Mouse (Mus musculus): ENCODE measurements around the gene Sema5b. TPM values are rescaled to one million over a fixed set of nuclear protein-coding genes. Genes with fewer than 3 reads are reported as not detected.

The Sema5b gene
- polyA plus RNA-seq, 1 experiment = not detected

DNA sequence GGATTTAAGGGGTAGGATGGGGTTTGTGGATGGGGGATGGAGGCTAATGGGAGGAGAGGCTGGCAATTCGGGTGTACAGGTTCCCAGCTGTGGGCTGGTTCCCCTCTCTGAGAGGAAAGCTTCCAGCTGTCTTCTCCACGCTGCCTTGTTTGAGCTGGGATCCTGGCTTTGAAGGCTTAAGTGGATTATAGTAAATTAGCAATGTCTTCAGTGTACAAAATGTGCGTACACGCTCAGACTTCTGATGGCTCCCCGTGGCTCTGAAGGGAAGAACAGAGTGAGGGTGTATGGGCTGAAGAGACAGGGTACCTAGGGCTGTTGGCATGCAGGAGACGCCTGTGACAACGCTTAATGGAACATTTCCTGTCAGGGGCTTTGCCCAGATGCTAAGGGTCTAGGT is 83.0 kb downstream of the Sema5b start:
- Histone ChIP-seq H3K4me3 (no peak overlapping the region), H3ac (ENCODE audit: control insufficient read depth, insufficient read length) (no peak overlapping the region), H3K79me2 (ENCODE audit: control insufficient read depth, insufficient read depth) (no peaks in the 10 kb centered on the region), H3K4me2 (ENCODE audit: low read depth) (no peak overlapping the region), H3K36me3 (ENCODE audit: control insufficient read depth, insufficient read depth) (no peaks in the 10 kb centered on the region), H3K27me3 (ENCODE audit: control insufficient read depth, insufficient read depth, insufficient read length) (peaks cover 7% of the 10 kb centered on the region)
- no peak for TF ChIP-seq CEBPB (IDR thresholded peaks at IDR 0.05; ENCODE audit: insufficient read depth, poor library complexity, severe bottlenecking)
- TF ChIP-seq MYOD1 (IDR thresholded peaks at IDR 0.05; ENCODE audit: control insufficient read depth in 1 of 3, insufficient read length in 2 of 3, low read depth in 2 of 3) = no peak
- TF ChIP-seq TCF12 (IDR thresholded peaks at IDR 0.05; ENCODE audit: insufficient read depth, poor library complexity, severe bottlenecking) = no peak
- no peak for TF ChIP-seq REST (IDR thresholded peaks at IDR 0.05; ENCODE audit: insufficient read depth, insufficient read length)
- TF ChIP-seq SRF (IDR thresholded peaks at IDR 0.05; ENCODE audit: control insufficient read depth, insufficient read length, low read depth) = no peak
- TF ChIP-seq POLR2AphosphoS2 (IDR thresholded peaks at IDR 0.05; ENCODE audit: insufficient read length, low read depth) = no peak
- no peak for TF ChIP-seq MYOG (IDR thresholded peaks at IDR 0.05; ENCODE audit: control insufficient read depth in 1 of 3, insufficient read depth in 1 of 3, insufficient read length in 2 of 3, low read depth in 2 of 3)
- TF ChIP-seq POLR2A (IDR thresholded peaks at IDR 0.05; ENCODE audit: insufficient read length, low read depth) = no peak
- no peak for TF ChIP-seq TCF3 (IDR thresholded peaks at IDR 0.05; ENCODE audit: insufficient read length, low read depth)
- TF ChIP-seq MAX (IDR thresholded peaks at IDR 0.05; ENCODE audit: low read depth) = no peak
- no peak for TF ChIP-seq E2F4 (IDR thresholded peaks at IDR 0.05; ENCODE audit: insufficient read depth)
- TF ChIP-seq USF1 (IDR thresholded peaks at IDR 0.05; ENCODE audit: low read depth) = no peak

DNA sequence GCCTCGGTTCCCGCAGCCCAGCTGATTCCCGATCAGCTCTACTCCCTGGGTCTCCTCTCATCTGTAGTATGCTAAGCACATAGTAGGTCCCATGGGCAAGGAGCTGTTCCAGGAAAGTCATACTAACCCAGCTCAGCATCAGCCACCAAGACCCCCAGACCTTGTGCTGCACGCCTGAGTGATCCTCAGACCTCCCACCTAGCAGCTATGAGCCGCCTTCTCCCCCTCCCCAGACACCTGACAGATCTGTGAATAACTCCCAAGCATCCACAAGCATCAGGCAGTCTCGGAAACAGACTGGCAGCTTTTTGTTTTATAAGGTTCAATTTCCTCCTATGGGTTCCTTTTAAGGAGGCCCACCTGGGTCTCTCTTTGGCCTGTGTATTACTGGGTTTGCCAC is 83.9 kb downstream of the Sema5b start:
- no peaks in the 10 kb centered on the region for H3K36me3 ChIP-seq (ENCODE audit: control insufficient read depth, insufficient read depth)
- TF ChIP-seq TCF3 (IDR thresholded peaks at IDR 0.05; ENCODE audit: insufficient read length, low read depth) (no peak), POLR2AphosphoS2 (IDR thresholded peaks at IDR 0.05; ENCODE audit: insufficient read length, low read depth) (no peak)
- no peak overlapping the region for H3K4me2 ChIP-seq (ENCODE audit: low read depth)
- peaks cover 11% of the 10 kb centered on the region for H3K27me3 ChIP-seq (ENCODE audit: control insufficient read depth, insufficient read depth, insufficient read length)
- no peaks in the 10 kb centered on the region for H3K79me2 ChIP-seq (ENCODE audit: control insufficient read depth, insufficient read depth)
- H3K4me3 ChIP-seq = no peak overlapping the region
- no peak overlapping the region for H3ac ChIP-seq (ENCODE audit: control insufficient read depth, insufficient read length)

DNA sequence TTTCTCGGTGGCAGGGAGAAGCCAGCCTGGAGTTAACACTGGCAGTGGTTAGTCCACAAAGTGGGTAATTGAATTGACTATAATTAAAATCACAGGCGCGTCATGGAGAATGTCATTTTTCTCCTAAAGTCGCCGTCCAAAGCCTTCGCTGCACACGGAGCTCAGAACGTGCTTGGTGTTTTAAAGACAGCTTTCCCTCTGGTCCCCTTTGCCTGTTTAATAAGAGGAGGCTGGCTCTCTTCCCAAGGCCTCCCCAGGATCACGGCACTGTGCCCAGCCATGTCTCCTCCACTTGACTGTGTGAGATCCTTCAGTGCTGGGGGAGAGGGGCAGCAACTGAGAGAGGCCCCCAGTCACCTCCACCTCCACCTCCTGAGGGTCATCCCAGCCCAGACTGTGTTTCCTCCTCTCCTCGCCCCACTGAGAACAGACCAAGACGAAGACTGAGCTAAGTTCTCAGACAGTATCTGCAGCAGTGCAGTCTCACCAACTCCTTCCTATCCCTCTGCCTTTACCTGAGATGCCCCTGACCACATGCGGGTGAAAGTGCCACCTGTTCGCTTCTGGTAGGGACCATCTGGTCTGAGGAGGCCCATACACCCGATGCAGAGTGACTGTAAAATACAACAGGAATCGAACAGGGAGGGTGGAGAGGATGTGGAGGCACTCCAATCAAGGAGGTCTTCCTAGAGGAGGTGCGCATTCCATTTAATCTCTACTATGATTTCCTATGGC is 84.5 kb downstream of the Sema5b start:
- Histone ChIP-seq H3K36me3 (ENCODE audit: control insufficient read depth, insufficient read depth) (no peaks in the 10 kb centered on the region), H3K79me2 (ENCODE audit: control insufficient read depth, insufficient read depth) (no peaks in the 10 kb centered on the region), H3K4me2 (ENCODE audit: low read depth) (no peak overlapping the region), H3K4me3 (no peak overlapping the region), H3ac (ENCODE audit: control insufficient read depth, insufficient read length) (no peak overlapping the region), H3K27me3 (ENCODE audit: control insufficient read depth, insufficient read depth, insufficient read length) (peaks cover 11% of the 10 kb centered on the region)
- TF ChIP-seq MYOD1 (IDR thresholded peaks at IDR 0.05; ENCODE audit: control insufficient read depth in 1 of 3, insufficient read length in 2 of 3, low read depth in 2 of 3) (no peak), USF1 (IDR thresholded peaks at IDR 0.05; ENCODE audit: low read depth) (no peak), TCF3 (IDR thresholded peaks at IDR 0.05; ENCODE audit: insufficient read length, low read depth) (no peak), SRF (IDR thresholded peaks at IDR 0.05; ENCODE audit: control insufficient read depth, insufficient read length, low read depth) (no peak), POLR2A (IDR thresholded peaks at IDR 0.05; ENCODE audit: insufficient read length, low read depth) (no peak), E2F4 (IDR thresholded peaks at IDR 0.05; ENCODE audit: insufficient read depth) (no peak), MYOG (IDR thresholded peaks at IDR 0.05; ENCODE audit: control insufficient read depth in 1 of 3, insufficient read depth in 1 of 3, insufficient read length in 2 of 3, low read depth in 2 of 3) (no peak), POLR2AphosphoS2 (IDR thresholded peaks at IDR 0.05; ENCODE audit: insufficient read length, low read depth) (no peak), MAX (IDR thresholded peaks at IDR 0.05; ENCODE audit: low read depth) (no peak), TCF12 (IDR thresholded peaks at IDR 0.05; ENCODE audit: insufficient read depth, poor library complexity, severe bottlenecking) (no peak)

DNA sequence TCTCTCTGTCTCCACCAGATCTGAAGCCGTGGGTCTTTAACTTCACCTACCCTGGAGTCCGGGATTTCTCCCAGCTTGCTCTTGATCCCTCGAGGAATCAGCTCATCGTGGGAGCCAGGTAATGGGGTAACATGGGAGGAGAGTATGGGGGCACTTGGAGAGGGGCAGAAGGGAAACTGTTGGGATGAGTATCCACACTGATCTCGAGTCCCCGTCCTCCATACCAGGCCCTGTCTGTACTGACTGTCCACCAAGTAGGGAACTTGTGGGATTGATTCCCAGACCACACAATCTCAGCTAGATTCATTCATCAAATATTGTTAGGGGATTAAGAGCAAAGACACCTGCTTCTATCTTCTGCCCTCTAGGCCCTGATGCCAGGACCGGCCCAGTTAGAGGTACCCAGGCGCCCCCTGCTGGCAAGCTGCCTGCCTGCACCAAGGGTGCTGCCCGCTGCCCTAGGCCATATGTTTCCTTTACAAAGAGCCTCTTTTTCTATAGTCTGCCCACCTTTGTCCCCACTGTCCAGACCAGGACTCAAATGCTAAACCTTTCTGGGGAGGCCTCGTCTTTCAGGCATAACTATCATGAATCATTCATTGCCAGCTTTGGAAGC is 87.2 kb downstream of the Sema5b start:
- H3K4me2 ChIP-seq (ENCODE audit: low read depth) = no peak overlapping the region
- no peak for TF ChIP-seq USF1 (IDR thresholded peaks at IDR 0.05; ENCODE audit: low read depth)
- TF ChIP-seq MAX (IDR thresholded peaks at IDR 0.05; ENCODE audit: low read depth) = no peak
- no peak for TF ChIP-seq CEBPB (IDR thresholded peaks at IDR 0.05; ENCODE audit: insufficient read depth, poor library complexity, severe bottlenecking)
- no peak for TF ChIP-seq E2F4 (IDR thresholded peaks at IDR 0.05; ENCODE audit: insufficient read depth)
- TF ChIP-seq SRF (IDR thresholded peaks at IDR 0.05; ENCODE audit: control insufficient read depth, insufficient read length, low read depth) = no peak
- no peak overlapping the region for H3ac ChIP-seq (ENCODE audit: control insufficient read depth, insufficient read length)
- H3K27me3 ChIP-seq (ENCODE audit: control insufficient read depth, insufficient read depth, insufficient read length) = peaks cover 21% of the 10 kb centered on the region
- H3K36me3 ChIP-seq (ENCODE audit: control insufficient read depth, insufficient read depth) = no peaks in the 10 kb centered on the region
- no peaks in the 10 kb centered on the region for H3K79me2 ChIP-seq (ENCODE audit: control insufficient read depth, insufficient read depth)
- no peak overlapping the region for H3K4me3 ChIP-seq

DNA sequence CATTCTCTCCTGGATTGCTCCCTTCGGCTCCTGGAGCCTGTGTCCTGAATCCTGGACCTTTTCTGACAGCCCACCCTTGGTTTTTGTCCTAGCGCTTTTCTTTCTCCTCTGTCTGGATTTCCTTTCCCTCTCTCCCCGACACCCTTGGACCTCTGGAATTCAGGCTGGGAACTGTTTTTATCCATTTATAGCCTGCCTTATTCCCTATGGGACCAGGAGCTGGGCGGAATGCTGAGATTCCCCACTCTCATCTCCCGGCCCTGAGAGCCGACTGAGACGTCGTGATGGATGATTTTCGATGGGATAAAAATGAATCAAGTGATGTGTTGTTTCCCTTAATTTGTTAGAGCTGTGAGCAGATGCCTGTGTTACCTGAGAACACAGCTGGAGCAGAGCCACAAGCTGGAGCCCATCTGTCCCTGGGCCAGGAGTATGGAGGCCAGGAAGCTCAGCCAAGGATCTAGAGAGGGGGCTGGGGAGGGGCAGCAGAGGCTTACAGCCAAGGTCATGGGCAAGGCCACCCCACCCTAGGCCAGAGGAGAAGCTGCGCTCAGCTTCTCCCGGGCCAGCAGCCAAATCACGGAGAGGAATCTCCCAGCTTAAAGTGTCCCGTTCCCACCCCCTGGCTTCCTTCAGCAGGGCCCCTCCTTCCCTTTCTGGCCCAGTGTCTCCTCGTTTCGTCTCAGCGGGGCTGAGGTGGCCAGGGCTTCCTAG is 89.7 kb downstream of the Sema5b start:
- no peak overlapping the region for H3K4me2 ChIP-seq (ENCODE audit: low read depth)
- H3K27me3 ChIP-seq (ENCODE audit: control insufficient read depth, insufficient read depth, insufficient read length) = peaks cover 19% of the 10 kb centered on the region
- no peak overlapping the region for H3ac ChIP-seq (ENCODE audit: control insufficient read depth, insufficient read length)
- TF ChIP-seq POLR2AphosphoS2 (IDR thresholded peaks at IDR 0.05; ENCODE audit: insufficient read length, low read depth) (no peak), MYOD1 (IDR thresholded peaks at IDR 0.05; ENCODE audit: control insufficient read depth in 1 of 3, insufficient read length in 2 of 3, low read depth in 2 of 3) (no peak), TCF12 (IDR thresholded peaks at IDR 0.05; ENCODE audit: insufficient read depth, poor library complexity, severe bottlenecking) (no peak), REST (IDR thresholded peaks at IDR 0.05; ENCODE audit: insufficient read depth, insufficient read length) (no peak), TCF3 (IDR thresholded peaks at IDR 0.05; ENCODE audit: insufficient read length, low read depth) (no peak), SRF (IDR thresholded peaks at IDR 0.05; ENCODE audit: control insufficient read depth, insufficient read length, low read depth) (no peak), MAX (IDR thresholded peaks at IDR 0.05; ENCODE audit: low read depth) (no peak), CEBPB (IDR thresholded peaks at IDR 0.05; ENCODE audit: insufficient read depth, poor library complexity, severe bottlenecking) (no peak), POLR2A (IDR thresholded peaks at IDR 0.05; ENCODE audit: insufficient read length, low read depth) (no peak)
- no peak overlapping the region for H3K4me3 ChIP-seq
- H3K79me2 ChIP-seq (ENCODE audit: control insufficient read depth, insufficient read depth) = no peaks in the 10 kb centered on the region
- no peaks in the 10 kb centered on the region for H3K36me3 ChIP-seq (ENCODE audit: control insufficient read depth, insufficient read depth)
